Mouse (Mus musculus) lung, adult 2 months (tissue): Measurements from ENCODE around the gene Polr2j. TPM values are rescaled to one million over a fixed set of nuclear protein-coding genes. Genes with fewer than 3 reads are reported as not detected.
"Not testable (repeated sequence)": the region's sequence is repeated elsewhere in the genome, so short reads cannot be mapped to it uniquely, and the experiment has no call there.

ENCODE experiments used
- DNase-seq: peaks from one replicate; pipeline ENCODE4 v3.0.0; 2022
- H3K4me1 ChIP-seq: fragments of 200-500 bp; 2 replicates; pipeline ENCODE4 v1.6.1; 2011; ENCODE audit warnings: low read length; ENCODE audit not compliant: control insufficient read depth, insufficient read depth
- H3K4me3 ChIP-seq: fragments of 200-500 bp; replicated peaks from 2 replicates; pipeline ENCODE3; 2011; ENCODE audit warnings: low read depth, mild to moderate bottlenecking, control low read depth, low read length; ENCODE audit errors: extremely low read depth
- CTCF ChIP-seq: fragments of 200-500 bp; IDR thresholded peaks from 2 replicates; pipeline ENCODE4 v1.5.1; 2011; ENCODE audit warnings: mild to moderate bottlenecking, low read length, control low read depth; ENCODE audit not compliant: insufficient read depth
- POLR2A ChIP-seq: fragments of 200-500 bp; IDR thresholded peaks from 2 replicates; pipeline ENCODE4 v1.6.1; 2011; ENCODE audit warnings: low read depth, mild to moderate bottlenecking, control low read depth, low read length, borderline replicate concordance; ENCODE audit errors: extremely low read depth
- WGBS: fragments of 180-500 bp; shearing (Covaris S2); methylation state at CpG from one replicate; pipeline ENCODE4 v1.1.7; 2018; 5-methylcytosine and 5-hydroxymethylcytosine counted together
- polyA plus RNA-seq: library from polyadenylated mRNA; depleted of rRNA; stranded (reverse); fragments of >200 nt; gene quantifications from 2 replicates; pipeline ENCODE4 v1.2.3, GENCODE M21; 2012

Polr2j gene
- polyA plus RNA-seq, 1 experiment = 37.1 TPM

DNA sequence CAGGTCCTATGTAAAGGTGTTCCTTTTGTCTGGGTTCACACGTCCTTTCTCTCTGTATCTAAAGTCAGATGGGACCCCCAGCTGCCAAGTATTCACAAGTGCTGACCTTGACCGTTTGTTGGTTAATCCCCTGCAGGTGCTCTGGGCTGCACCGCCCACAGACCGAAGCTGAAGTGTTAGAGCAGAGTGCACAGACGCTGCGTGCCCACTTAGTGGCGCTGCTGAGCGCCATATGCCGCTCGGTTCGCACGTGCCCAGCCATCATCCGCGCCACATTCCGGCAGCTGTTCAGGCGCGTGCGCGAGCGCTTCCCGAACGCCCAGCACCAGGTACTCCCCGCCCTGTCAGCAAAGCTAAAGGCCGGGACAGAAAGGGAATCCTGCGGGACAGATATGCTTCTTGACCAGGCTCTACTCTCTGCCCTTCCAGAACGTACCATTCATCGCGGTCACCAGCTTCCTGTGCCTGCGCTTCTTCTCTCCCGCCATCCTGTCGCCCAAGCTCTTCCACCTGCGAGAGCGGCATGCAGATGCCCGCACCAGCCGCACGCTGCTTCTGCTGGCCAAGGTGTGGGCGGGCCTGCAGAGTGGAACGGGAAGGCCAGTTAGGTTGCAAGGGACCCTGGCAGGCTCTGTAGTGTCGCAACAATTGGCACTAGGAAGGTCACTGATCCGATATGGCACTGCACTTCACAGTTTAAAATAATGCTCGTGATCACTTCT, 14.2 kb upstream of the Polr2j start:
- 5% methylated on average over 41 of the region's 41 CpGs for WGBS

GRCm38 (mm10) chr5:136104511-136104910, 11.9 kb upstream of the Polr2j start:
- TF ChIP-seq POLR2A (no peak), CTCF (0 out of 2 replicates have a peak, but pooled peaks have one; percentile 24)
- DNase-seq = no peak
- 0 out of 2 replicates have a peak, but pooled peaks cover 4% of the 10 kb centered on the region for H3K4me1 ChIP-seq
- no peak overlapping the region for H3K4me3 ChIP-seq
- WGBS = 83% methylated on average over 5 of the region's 5 CpGs

More for the DNA sequence above, 14.2 kb upstream of the Polr2j start:
- Histone ChIP-seq H3K4me3 (peak overlapping the region; percentile 43), H3K4me1 (0 out of 2 replicates have a peak, but pooled peaks cover 4% of the 10 kb centered on the region)
- peak; percentile 66 for DNase-seq
- no peak for TF ChIP-seq POLR2A
- TF ChIP-seq CTCF = peak; percentile 92

- 46% methylated on average over 2 of the region's 2 CpGs for WGBS
- no peak overlapping the region for H3K4me3 ChIP-seq
- no peak for TF ChIP-seq CTCF
- no peak for TF ChIP-seq POLR2A
- H3K4me1 ChIP-seq = no peaks in the 10 kb centered on the region
- DNase-seq = no peak
Observed at GRCm38 (mm10) chr5:136108486-136108885, 7.9 kb upstream of the Polr2j start.

DNA sequence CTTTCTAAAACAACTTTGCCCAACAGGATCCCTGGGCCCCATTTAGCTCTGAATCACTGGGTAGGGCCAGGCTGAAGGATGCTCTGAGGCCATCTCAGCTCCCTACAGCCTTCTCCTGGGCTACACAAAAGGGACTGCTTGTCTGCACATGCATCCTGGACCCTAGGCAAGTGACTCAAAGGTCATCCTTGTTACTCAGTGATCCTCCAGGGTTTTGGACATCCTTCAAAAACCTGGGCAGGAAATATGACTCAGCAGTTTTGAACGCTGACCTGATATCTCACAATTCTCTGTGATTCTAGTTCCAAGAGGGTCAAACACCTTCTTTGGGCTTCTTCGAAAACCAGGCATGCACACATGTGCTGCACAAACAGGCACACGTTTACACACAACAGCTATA, 7.4 kb upstream of the Polr2j start:
- Histone ChIP-seq H3K4me3 (no peak overlapping the region), H3K4me1 (no peaks in the 10 kb centered on the region)
- 51% methylated on average over 3 of the region's 3 CpGs for WGBS
- no peak for DNase-seq
- TF ChIP-seq CTCF = no peak
- TF ChIP-seq POLR2A = no peak

DNA sequence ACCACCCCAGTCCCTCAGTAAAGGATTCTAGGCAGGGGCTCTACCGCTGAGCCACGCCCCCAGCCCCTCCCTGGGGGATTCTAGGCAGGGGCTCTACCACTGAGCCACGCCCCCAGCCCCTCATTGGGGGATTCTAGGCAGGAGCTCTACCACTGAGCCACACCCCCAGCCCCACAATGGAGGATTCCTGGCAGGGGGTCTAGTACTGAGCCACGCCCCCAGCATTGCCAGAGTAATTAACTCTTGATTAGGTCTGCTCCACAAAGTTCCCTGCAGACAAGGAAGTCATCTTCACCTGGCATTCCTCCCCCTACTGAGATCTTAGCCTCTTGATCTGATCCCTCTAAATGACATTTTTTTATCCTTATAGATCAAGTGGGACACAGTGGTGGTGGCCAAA, 2.9 kb upstream of the Polr2j start:
- peaks cover 10% of the 10 kb centered on the region for H3K4me1 ChIP-seq
- H3K4me3 ChIP-seq, DNase-seq: not testable (repeated sequence)
- 44% methylated on average over 4 of the region's 4 CpGs for WGBS

- DNase-seq = no peak
- Histone ChIP-seq H3K4me3 (peak overlapping the region; percentile 88), H3K4me1 (peaks cover 11% of the 10 kb centered on the region)
- TF ChIP-seq POLR2A (no peak), CTCF (no peak)
- under 1% methylated on average over 22 of the region's 22 CpGs for WGBS
Observed at GRCm38 (mm10) chr5:136116784-136117112, 317 bp downstream of the Polr2j start.

DNA sequence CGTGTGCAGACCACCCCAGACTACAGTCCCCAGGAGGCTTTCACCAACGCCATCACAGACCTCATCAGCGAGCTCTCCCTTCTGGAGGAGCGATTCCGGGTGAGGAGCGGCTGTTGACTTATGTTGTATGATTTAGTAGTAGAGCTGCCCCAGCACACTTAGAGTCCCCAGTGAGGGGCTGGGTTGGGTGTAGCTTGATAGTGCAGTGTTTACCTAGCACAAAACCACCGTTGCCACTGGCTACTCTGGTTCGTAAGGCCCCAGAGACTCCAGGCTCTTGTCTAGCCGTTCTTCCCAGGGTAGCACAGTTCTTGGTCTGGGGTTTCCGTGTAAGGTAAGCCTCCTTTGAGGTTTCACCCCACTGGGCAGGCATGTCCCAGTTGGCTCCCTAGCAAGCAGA, 5.7 kb downstream of the Polr2j start:
- no peak for DNase-seq
- TF ChIP-seq CTCF = no peak
- no peak for TF ChIP-seq POLR2A
- Histone ChIP-seq H3K4me3 (no peak overlapping the region), H3K4me1 (peaks cover 9% of the 10 kb centered on the region)
- WGBS = 85% methylated on average over 10 of the region's 10 CpGs

- Histone ChIP-seq H3K4me3 (peak within 1 kb of the TSS; percentile 89), H3K4me1 (peaks cover 7% of the 10 kb centered on the region)
- WGBS = under 1% methylated on average over 60 of the region's 60 CpGs
- TF ChIP-seq CTCF (peak; percentile 48; the same call in 1 of the 2 replicates), POLR2A (peak; percentile 69)
- DNase-seq = peak; percentile 95
Observed at GRCm38 (mm10) chr5:136135571-136136291, 19.3 kb downstream of the Polr2j start, which contains the start of the genes Lrwd1 and Alkbh4. Gene Lrwd1, minus strand, starts transcription at chr5:136136074. Gene Alkbh4, plus strand, starts transcription at chr5:136136146.

- Histone ChIP-seq H3K4me3 (peak overlapping the region; percentile 89), H3K4me1 (peaks cover 7% of the 10 kb centered on the region)
- WGBS = 4% methylated on average over 20 of the region's 20 CpGs
- no peak for DNase-seq
- TF ChIP-seq CTCF = no peak
- TF ChIP-seq POLR2A = no peak
Observed at GRCm38 (mm10) chr5:136136292-136136990, 20.0 kb downstream of the Polr2j start.

DNA sequence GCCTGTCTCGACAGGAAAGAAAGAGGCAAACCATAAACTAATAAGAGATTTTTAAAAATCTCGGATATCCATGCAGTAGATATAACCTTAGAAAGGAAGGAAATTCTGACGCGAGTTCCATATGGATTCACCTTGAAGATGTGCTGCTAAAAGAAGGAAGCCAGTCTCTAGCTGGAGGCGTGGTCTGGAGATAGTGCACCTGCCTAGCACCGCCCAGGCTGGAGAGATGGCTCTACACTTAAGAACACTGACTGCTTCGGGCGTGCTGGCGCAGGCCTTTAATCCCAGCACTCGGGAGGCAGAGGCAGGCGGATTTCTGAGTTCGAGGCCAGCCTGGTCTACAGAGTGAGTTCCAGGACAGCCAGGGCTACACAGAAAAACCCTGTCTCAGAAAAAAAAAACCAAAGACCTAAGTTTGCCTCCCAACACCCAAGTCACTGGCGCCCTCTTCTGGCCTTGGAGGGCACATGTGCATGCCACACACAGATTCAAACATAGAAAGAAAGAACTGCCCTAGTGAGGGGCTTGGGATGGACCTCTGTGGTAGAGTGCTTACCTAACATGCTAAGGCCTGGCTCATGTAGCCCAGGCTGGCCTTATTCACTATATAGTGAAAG, 21.3 kb downstream of the Polr2j start:
- no peak overlapping the region for H3K4me3 ChIP-seq
- H3K4me1 ChIP-seq = peaks cover 7% of the 10 kb centered on the region
- DNase-seq = peak; percentile 39
- TF ChIP-seq POLR2A (no peak), CTCF (peak; percentile 79)
- WGBS = 74% methylated on average over 13 of the region's 13 CpGs
